In the genomic region with DNA sequence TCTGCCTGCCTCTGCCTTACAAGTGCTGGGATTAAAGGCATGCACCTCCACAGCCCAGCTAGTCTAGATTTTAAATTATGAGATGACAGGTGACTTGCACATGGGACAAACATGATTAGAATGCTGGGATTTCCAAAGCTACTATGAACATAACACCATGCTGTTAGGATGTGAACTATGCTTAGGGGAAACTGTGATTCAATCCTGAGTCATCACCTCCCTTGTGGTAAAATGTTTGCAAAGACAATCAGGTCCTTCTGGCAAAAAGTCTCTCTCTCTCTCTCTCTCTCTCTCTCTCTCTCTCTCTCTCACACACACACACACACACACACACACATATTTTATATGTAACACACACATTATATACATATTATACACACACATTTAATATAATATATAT, we compare ENCODE assay signal across 27 mouse cellular contexts.
"Had no signal": no experiment of that assay in that cellular context is flagged by ENCODE, and none has a peak within 500 bp of the region (broad histone marks: within the 10 kb centered on the region; RNA-seq: fewer than 3 reads in every experiment).

No protein-coding gene starts in this region.

- DNase-seq: gastrocnemius, postnatal 14 days; gastrocnemius, postnatal 36 days; heart, adult 11 months; heart, adult 2 months; heart, postnatal 14 days; heart, postnatal 36 days; kidney, adult 18-20 months; kidney, adult 8-10 months; kidney, postnatal 10 days; kidney, postnatal 25 days; kidney, postnatal 4 days; layer of hippocampus, adult 9-11 months; layer of hippocampus, postnatal 36 days; left cerebral cortex, postnatal 4 days had no signal

- H3K27me3 ChIP-seq: heart, embryonic 13.5 days; heart, embryonic 15.5 days; hindbrain, embryonic 13.5 days; intestine, embryonic 15.5 days; limb, embryonic 13.5 days; limb, embryonic 15.5 days; liver, embryonic 12.5 days had no signal

- H3K4me2 ChIP-seq: heart, embryonic 11.5 days; heart, embryonic 13.5 days; heart, embryonic 15.5 days; hindbrain, embryonic 13.5 days; intestine, embryonic 15.5 days; limb, embryonic 13.5 days; limb, embryonic 15.5 days; liver, embryonic 12.5 days had no signal

- H3K4me1 ChIP-seq: heart, embryonic 13.5 days; heart, embryonic 15.5 days; hindbrain, embryonic 13.5 days; intestine, embryonic 15.5 days; limb, embryonic 15.5 days; liver, embryonic 12.5 days had no signal

- H3K27ac ChIP-seq: heart, adult 2 months; heart, embryonic 13.5 days; heart, embryonic 15.5 days; hindbrain, embryonic 13.5 days; intestine, embryonic 15.5 days; layer of hippocampus, adult 2 months; limb, embryonic 13.5 days; limb, embryonic 15.5 days; liver, embryonic 12.5 days; liver, embryonic 14.5 days had no signal

- H3K36me3 ChIP-seq: heart, embryonic 13.5 days; heart, embryonic 15.5 days; hindbrain, embryonic 13.5 days; intestine, embryonic 15.5 days; limb, embryonic 13.5 days; limb, embryonic 15.5 days; liver, embryonic 12.5 days had no signal

- H3K4me3 ChIP-seq: heart, adult 2 months; heart, embryonic 13.5 days; heart, embryonic 15.5 days; hindbrain, embryonic 13.5 days; intestine, embryonic 15.5 days; layer of hippocampus, adult 2 months; limb, embryonic 13.5 days; limb, embryonic 15.5 days; liver, embryonic 12.5 days had no signal

- H3K9me3 ChIP-seq: heart, embryonic 13.5 days; heart, embryonic 15.5 days; hindbrain, embryonic 13.5 days; intestine, embryonic 15.5 days; limb, embryonic 13.5 days; limb, embryonic 15.5 days; liver, embryonic 12.5 days had no signal

- H3K9ac ChIP-seq: heart, embryonic 13.5 days; heart, embryonic 15.5 days; hindbrain, embryonic 13.5 days; intestine, embryonic 15.5 days; limb, embryonic 13.5 days; limb, embryonic 15.5 days; liver, embryonic 12.5 days; liver, embryonic 14.5 days had no signal

- ATAC-seq: hindbrain, embryonic 16.5 days; inflammation-experienced regulatory T-cells, adult 6 months; intestine, embryonic 15.5 days; intestine, postnatal 0 days; liver, embryonic 12.5 days had no signal
